Mouse (Mus musculus): ENCODE results near the gene Elp6.

- TF ChIP-seq CTCF (IDR thresholded peaks at IDR 0.05; ENCODE audit: low read depth) (no peak), EP300 (optimal IDR thresholded peaks at IDR 0.05) (no peak)
These were observed 61.8 kb downstream of the Elp6 start for GRCm38 (mm10) chr9:110366746-110367145.

Data from stomach, postnatal 0 days (tissue).